Mouse (Mus musculus): ENCODE results near the gene Pkn1. TPM values are rescaled to one million over a fixed set of nuclear protein-coding genes. Genes with fewer than 3 reads are reported as not detected.

The Pkn1 gene
- polyA plus RNA-seq, 1 experiment = 13.3 TPM

DNA sequence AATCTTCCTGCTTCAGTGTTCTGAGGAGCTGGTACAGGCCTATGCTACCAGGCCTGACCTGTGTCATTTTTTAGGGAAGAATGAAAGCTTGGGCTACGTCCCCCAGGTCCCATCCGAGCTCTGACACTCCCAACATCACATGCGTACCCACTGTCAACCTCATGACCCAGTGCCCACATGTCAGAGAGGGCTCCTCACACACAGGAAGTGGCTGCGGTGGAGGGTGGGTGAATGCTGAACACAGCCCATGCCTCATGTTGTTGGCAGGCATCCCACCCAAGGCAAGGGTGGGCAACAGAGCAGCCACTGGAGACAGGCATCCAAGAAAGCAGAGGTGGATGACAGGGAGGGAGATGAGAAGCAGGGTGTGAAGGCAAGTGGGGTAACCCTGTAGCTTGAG, 37.7 kb upstream of the Pkn1 start:
- H3K4me1 ChIP-seq (ENCODE audit: control insufficient read depth, insufficient read depth, low read length) = peaks cover 17% of the 10 kb centered on the region
- no peaks in the 10 kb centered on the region for H3K36me3 ChIP-seq (ENCODE audit: control insufficient read depth, insufficient read depth, low read length)
- no peak overlapping the region for H3K4me3 ChIP-seq (ENCODE audit: control insufficient read depth, low read depth, low read length)
- TF ChIP-seq CTCF (IDR thresholded peaks at IDR 0.05; ENCODE audit: control insufficient read depth, insufficient read depth, insufficient replicate concordance, low read depth, low read length) (no peak), POLR2A (IDR thresholded peaks at IDR 0.05; ENCODE audit: control insufficient read depth, low read depth, low read length) (no peak)
- no peak overlapping the region for H3K27ac ChIP-seq (ENCODE audit: control insufficient read depth, insufficient read depth, low read depth, low read length)
- H3K27me3 ChIP-seq (ENCODE audit: control insufficient read depth, insufficient read depth, low read length) = no peaks in the 10 kb centered on the region

GRCm38 (mm10) chr8:83732919-83733318, 33.9 kb upstream of the Pkn1 start:
- TF ChIP-seq CTCF (IDR thresholded peaks at IDR 0.05; ENCODE audit: control insufficient read depth, insufficient read depth, insufficient replicate concordance, low read depth, low read length) (no peak), POLR2A (IDR thresholded peaks at IDR 0.05; ENCODE audit: control insufficient read depth, low read depth, low read length) (no peak)
- Histone ChIP-seq H3K4me3 (ENCODE audit: control insufficient read depth, low read depth, low read length) (no peak overlapping the region), H3K27ac (ENCODE audit: control insufficient read depth, insufficient read depth, low read depth, low read length) (no peak overlapping the region), H3K27me3 (ENCODE audit: control insufficient read depth, insufficient read depth, low read length) (no peaks in the 10 kb centered on the region), H3K4me1 (ENCODE audit: control insufficient read depth, insufficient read depth, low read length) (peaks cover 2% of the 10 kb centered on the region), H3K36me3 (ENCODE audit: control insufficient read depth, insufficient read depth, low read length) (no peaks in the 10 kb centered on the region)

DNA sequence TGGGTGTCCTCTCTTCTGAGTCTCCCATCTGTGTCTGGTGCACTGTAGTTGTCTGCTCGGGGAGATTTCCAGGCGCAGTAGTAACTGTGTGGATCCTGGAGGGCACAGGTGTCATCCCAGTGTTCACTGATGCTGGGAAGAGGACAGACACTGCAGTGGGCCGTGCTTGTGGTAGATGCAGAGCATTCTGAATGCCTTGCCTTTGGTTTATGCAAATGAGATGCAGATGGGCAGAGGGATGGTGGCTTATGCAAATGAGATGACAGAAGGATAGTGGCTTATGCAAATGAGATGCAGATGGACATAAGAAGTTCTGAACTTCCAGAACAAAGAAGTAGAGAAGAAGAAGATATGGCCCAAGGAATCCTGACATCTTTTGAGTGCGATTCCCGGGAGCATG, 32.9 kb upstream of the Pkn1 start:
- no peak overlapping the region for H3K27ac ChIP-seq (ENCODE audit: control insufficient read depth, insufficient read depth, low read depth, low read length)
- no peaks in the 10 kb centered on the region for H3K27me3 ChIP-seq (ENCODE audit: control insufficient read depth, insufficient read depth, low read length)
- H3K36me3 ChIP-seq (ENCODE audit: control insufficient read depth, insufficient read depth, low read length) = no peaks in the 10 kb centered on the region
- H3K4me3 ChIP-seq (ENCODE audit: control insufficient read depth, low read depth, low read length) = no peak overlapping the region
- no peak for TF ChIP-seq POLR2A (IDR thresholded peaks at IDR 0.05; ENCODE audit: control insufficient read depth, low read depth, low read length)
- TF ChIP-seq CTCF (IDR thresholded peaks at IDR 0.05; ENCODE audit: control insufficient read depth, insufficient read depth, insufficient replicate concordance, low read depth, low read length) = no peak
- no peaks in the 10 kb centered on the region for H3K4me1 ChIP-seq (ENCODE audit: control insufficient read depth, insufficient read depth, low read length)

DNA sequence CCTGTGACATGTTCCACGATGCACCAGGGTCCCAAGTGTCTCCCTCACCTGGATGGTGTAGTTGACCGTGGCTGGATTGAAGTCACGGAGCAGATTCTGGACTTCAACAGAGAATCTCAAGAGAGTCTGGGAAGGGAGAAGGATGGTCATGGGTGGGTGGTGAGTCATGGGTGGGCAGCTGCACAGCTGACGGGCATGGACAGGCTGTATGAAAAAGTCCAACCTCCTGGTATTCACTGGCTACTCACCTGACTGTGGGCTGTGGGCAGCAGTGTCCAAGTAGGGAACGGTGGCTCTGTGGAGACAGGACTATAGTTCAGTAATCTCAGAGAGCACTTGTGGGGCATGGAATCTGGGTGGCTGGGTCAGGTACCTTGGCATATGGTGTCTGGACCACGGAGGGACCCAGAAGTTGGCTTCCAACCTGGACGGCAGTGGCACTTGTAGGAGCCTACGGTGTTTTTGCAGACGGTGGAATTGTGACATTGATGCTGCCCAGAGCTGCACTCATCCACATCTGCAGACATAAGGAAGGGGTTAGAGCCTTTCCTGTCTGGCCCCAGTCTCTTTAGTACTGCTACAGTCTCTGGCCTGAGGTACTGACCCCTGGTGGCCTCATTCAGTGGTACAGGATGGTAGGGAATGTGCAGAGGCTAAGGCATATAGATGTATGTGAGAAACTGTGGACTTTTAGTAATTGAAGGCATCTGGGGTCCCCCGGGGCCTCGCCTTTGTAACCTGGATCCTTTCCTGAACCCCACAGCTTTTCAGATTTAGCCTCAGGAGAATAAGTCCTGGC, 30.2 kb upstream of the Pkn1 start:
- no peaks in the 10 kb centered on the region for H3K36me3 ChIP-seq (ENCODE audit: control insufficient read depth, insufficient read depth, low read length)
- no peaks in the 10 kb centered on the region for H3K27me3 ChIP-seq (ENCODE audit: control insufficient read depth, insufficient read depth, low read length)
- TF ChIP-seq POLR2A (IDR thresholded peaks at IDR 0.05; ENCODE audit: control insufficient read depth, low read depth, low read length) (no peak), CTCF (IDR thresholded peaks at IDR 0.05; ENCODE audit: control insufficient read depth, insufficient read depth, insufficient replicate concordance, low read depth, low read length) (peak; percentile 23; the same call in 1 of the 2 replicates)
- no peak overlapping the region for H3K4me3 ChIP-seq (ENCODE audit: control insufficient read depth, low read depth, low read length)
- no peak overlapping the region for H3K27ac ChIP-seq (ENCODE audit: control insufficient read depth, insufficient read depth, low read depth, low read length)
- no peaks in the 10 kb centered on the region; the same call in 1 of the 2 replicates for H3K4me1 ChIP-seq (ENCODE audit: control insufficient read depth, insufficient read depth, low read length)

- Histone ChIP-seq H3K27me3 (ENCODE audit: control insufficient read depth, insufficient read depth, low read length) (no peaks in the 10 kb centered on the region), H3K4me3 (ENCODE audit: control insufficient read depth, low read depth, low read length) (no peak overlapping the region), H3K36me3 (ENCODE audit: control insufficient read depth, insufficient read depth, low read length) (peaks cover 2% of the 10 kb centered on the region; the same call in 1 of the 2 replicates), H3K27ac (ENCODE audit: control insufficient read depth, insufficient read depth, low read depth, low read length) (no peak overlapping the region), H3K4me1 (ENCODE audit: control insufficient read depth, insufficient read depth, low read length) (no peaks in the 10 kb centered on the region; the same call in 1 of the 2 replicates)
- TF ChIP-seq CTCF (IDR thresholded peaks at IDR 0.05; ENCODE audit: control insufficient read depth, insufficient read depth, insufficient replicate concordance, low read depth, low read length) (no peak), POLR2A (IDR thresholded peaks at IDR 0.05; ENCODE audit: control insufficient read depth, low read depth, low read length) (no peak)
Measured at GRCm38 (mm10) chr8:83725521-83726102, 26.6 kb upstream of the Pkn1 start.

GRCm38 (mm10) chr8:83724697-83725482, 25.9 kb upstream of the Pkn1 start:
- no peak; the same call in 1 of the 2 replicates for TF ChIP-seq POLR2A (IDR thresholded peaks at IDR 0.05; ENCODE audit: control insufficient read depth, low read depth, low read length)
- TF ChIP-seq CTCF (IDR thresholded peaks at IDR 0.05; ENCODE audit: control insufficient read depth, insufficient read depth, insufficient replicate concordance, low read depth, low read length) = peak; percentile 68; the same call in 1 of the 2 replicates
- H3K36me3 ChIP-seq (ENCODE audit: control insufficient read depth, insufficient read depth, low read length) = peaks cover 2% of the 10 kb centered on the region; the same call in 1 of the 2 replicates
- no peaks in the 10 kb centered on the region; the same call in 1 of the 2 replicates for H3K4me1 ChIP-seq (ENCODE audit: control insufficient read depth, insufficient read depth, low read length)
- H3K4me3 ChIP-seq (ENCODE audit: control insufficient read depth, low read depth, low read length) = no peak overlapping the region
- H3K27ac ChIP-seq (ENCODE audit: control insufficient read depth, insufficient read depth, low read depth, low read length) = no peak overlapping the region
- no peaks in the 10 kb centered on the region for H3K27me3 ChIP-seq (ENCODE audit: control insufficient read depth, insufficient read depth, low read length)

Data from testis, adult 2 months (tissue).